Mouse (Mus musculus): ENCODE results near the gene 2810408A11Rik. TPM values are rescaled to one million over a fixed set of nuclear protein-coding genes. Genes with fewer than 3 reads are reported as not detected.
"Not testable (repeated sequence)": the region's sequence is repeated elsewhere in the genome, so short reads cannot be mapped to it uniquely, and the experiment has no call there.

2810408A11Rik gene
- polyA plus RNA-seq, 1 experiment from 2014 or later = 23.6 TPM

DNA sequence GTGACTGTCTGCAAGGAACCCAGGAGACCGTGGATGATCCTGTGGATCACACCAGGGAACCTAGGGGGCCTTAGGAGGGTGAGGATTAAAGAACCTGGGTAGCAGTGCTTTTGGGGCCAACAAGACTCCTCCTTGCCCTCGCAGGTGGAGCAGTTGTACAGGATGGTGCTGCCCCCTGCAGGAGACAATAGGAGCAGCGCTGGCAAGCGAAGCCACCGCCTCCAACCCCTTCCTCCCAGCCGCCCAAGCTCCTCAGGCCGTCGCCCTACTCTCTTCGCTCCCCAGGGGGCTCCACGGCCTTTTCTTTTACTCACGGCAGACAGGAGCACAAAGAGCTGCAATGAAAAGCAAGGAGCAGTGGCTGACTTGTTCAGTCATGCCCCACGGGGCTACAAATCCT, 23.9 kb downstream of the 2810408A11Rik start:
- Histone ChIP-seq H3K27ac (peak overlapping the region; percentile 70), H3K27me3 (no peaks in the 10 kb centered on the region), H3K4me2 (replicated peaks) (peak overlapping the region; percentile 35), H3K4me1 (peaks cover 34% of the 10 kb centered on the region), H3K9ac (no peak overlapping the region), H3K9me3 (no peaks in the 10 kb centered on the region), H3K4me3 (0 out of 2 replicates have a peak overlapping the region, but pooled peaks have one; percentile 10), H3K36me3 (no peaks in the 10 kb centered on the region)
- no peak for ATAC-seq (ENCODE audit: insufficient number of reproducible peaks, insufficient read depth, low FRiP score, low TSS enrichment)
- 3% methylated on average over 12 of the region's 12 CpGs for WGBS

DNA sequence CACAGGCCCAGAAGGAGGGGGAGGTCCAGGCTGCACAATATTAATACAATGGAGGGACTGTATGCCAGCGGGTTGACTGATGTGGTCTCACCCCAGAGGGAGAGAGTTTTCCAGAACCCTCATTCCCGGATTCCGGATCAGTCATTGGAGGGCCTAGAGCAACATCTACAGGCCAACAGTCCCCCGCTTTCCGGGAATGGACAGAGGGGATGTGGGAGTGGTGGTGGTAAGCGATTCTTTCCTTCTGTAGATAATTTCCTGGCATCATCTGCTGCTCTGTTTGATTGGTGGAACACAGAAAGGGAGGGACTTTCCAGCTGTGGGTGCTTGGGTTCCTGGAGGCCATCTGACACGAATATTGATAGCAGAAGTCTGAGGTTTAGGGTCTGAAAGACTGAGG, 24.6 kb downstream of the 2810408A11Rik start:
- H3K4me2 ChIP-seq (replicated peaks) = no peak overlapping the region; the same call in 1 of the 2 replicates
- no peak for ATAC-seq (ENCODE audit: insufficient number of reproducible peaks, insufficient read depth, low FRiP score, low TSS enrichment)
- no peak overlapping the region for H3K9ac ChIP-seq

DNA sequence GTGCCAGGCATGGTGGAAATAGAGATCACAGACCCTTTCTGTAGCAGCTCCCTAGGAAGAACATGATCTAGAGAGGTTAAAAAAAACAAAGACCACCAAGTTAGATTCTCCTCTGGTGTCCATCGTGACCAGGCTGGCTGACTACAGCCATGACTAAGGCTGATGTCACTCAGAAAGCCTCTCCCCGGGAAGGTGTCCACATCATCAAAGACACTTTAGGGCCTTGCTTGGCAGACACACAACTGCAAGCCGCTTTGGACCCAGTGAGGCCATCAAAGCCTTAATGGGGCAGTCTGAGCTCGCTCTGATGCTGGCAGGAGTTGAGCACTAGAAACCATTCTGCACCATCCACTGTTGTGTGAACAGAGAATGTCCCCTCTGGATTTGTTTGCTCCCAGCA, 28.3 kb downstream of the 2810408A11Rik start:
- no peaks in the 10 kb centered on the region for H3K27me3 ChIP-seq
- WGBS = 89% methylated on average over 4 of the region's 4 CpGs
- H3K36me3 ChIP-seq = no peaks in the 10 kb centered on the region
- no peak overlapping the region for H3K4me3 ChIP-seq
- no peak overlapping the region for H3K27ac ChIP-seq
- H3K4me2 ChIP-seq (replicated peaks) = no peak overlapping the region
- peaks cover 20% of the 10 kb centered on the region for H3K4me1 ChIP-seq
- ATAC-seq (ENCODE audit: insufficient number of reproducible peaks, insufficient read depth, low FRiP score, low TSS enrichment) = no peak
- no peaks in the 10 kb centered on the region for H3K9me3 ChIP-seq
- H3K9ac ChIP-seq = no peak overlapping the region

More for the DNA sequence above, 24.6 kb downstream of the 2810408A11Rik start:
- Histone ChIP-seq H3K27ac (peak overlapping the region; percentile 70), H3K9me3 (no peaks in the 10 kb centered on the region), H3K27me3 (no peaks in the 10 kb centered on the region), H3K4me3 (no peak overlapping the region), H3K36me3 (no peaks in the 10 kb centered on the region), H3K4me1 (peaks cover 34% of the 10 kb centered on the region)
- WGBS = 44% methylated on average over 7 of the region's 7 CpGs

DNA sequence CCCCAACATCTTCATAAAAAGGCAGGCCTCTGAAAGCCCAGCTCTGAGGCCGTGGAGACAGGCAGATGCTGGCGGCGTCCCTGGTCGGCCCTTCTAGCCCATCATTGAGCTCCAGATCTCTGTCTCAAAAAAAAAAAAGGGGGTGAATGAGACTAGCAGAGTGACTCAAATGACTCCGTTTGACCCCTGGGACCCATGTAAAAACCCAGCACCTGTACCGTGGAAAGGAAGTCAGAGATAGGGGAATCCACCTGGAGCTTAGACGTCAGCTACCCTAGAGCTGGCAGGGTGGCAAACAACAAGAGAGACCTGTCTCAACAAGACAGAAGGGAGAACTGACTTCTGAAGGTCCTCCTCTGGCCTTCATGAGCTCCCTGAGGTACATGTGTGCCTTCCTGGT, 29.0 kb downstream of the 2810408A11Rik start:
- 86% methylated on average over 7 of the region's 7 CpGs for WGBS
- Histone ChIP-seq H3K4me2 (replicated peaks) (no peak overlapping the region), H3K27me3 (no peaks in the 10 kb centered on the region), H3K4me3 (no peak overlapping the region), H3K4me1 (peaks cover 13% of the 10 kb centered on the region), H3K27ac (no peak overlapping the region), H3K9me3 (no peaks in the 10 kb centered on the region), H3K36me3 (no peaks in the 10 kb centered on the region), H3K9ac (no peak overlapping the region)
- no peak for ATAC-seq (ENCODE audit: insufficient number of reproducible peaks, insufficient read depth, low FRiP score, low TSS enrichment)

DNA sequence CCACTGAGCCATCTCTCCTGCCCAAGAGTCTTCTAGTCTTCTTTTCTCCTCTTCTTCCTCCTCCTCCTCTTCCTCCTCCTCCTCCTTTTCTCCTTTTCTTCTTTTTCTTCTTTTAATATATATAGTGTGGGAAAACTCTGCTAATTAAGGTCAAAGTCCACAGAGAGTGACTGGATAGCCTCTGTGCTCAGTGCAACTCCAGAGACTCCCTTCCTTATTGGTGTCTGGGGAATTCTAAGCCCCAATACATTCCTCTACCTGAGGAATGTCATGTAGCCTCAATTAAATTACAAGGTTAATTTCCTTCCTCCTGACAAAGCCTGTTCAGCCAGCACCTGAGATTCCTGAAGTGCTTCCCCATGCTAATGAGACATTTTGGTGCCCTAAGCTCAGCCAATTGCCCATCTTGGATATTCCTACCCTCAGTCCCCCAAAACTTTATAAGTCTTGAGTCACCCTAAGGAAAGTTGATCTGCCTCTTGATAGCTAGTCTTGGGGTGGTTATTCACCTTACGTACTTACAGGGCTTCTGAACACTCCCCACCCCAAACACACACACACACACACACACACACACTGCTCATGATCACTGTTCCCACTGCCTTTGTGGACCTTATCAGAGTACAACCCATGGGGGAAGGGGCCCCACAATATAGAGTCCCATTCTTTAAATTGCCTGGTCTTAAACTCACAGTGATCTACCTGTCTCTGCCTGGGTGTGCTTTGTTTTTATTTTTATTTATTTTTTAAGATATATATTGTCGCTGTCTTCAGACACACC, 30.3 kb downstream of the 2810408A11Rik start:
- Histone ChIP-seq H3K4me1 (no peaks in the 10 kb centered on the region; the same call in 1 of the 2 replicates), H3K9me3 (no peaks in the 10 kb centered on the region), H3K4me3 (no peak overlapping the region), H3K9ac (no peak overlapping the region), H3K27ac (no peak overlapping the region), H3K27me3 (no peaks in the 10 kb centered on the region), H3K36me3 (no peaks in the 10 kb centered on the region), H3K4me2 (replicated peaks) (no peak overlapping the region)
- WGBS = 90% methylated on average over 2 of the region's 2 CpGs
- ATAC-seq (ENCODE audit: insufficient number of reproducible peaks, insufficient read depth, low FRiP score, low TSS enrichment) = no peak

DNA sequence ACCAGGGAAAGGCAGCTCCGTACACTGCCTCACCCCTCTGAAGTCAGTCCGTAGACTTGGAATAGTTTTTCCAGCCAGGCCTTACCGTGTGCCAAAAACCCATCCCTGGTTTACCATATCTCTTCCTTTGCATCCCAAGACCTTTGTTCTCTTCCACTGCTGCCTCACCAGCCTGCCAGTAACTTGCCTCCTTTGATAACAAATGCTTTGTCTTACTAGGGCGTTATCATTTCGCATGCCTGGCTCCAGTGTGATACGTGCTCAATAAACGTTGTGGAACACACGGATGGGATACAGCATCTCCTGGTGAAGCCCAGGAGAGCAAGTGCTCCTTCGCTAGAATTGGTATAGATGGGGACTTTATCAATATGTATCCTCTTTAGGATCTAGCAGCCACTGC, 33.5 kb downstream of the 2810408A11Rik start:
- H3K4me2 ChIP-seq (replicated peaks) = no peak overlapping the region
- no peak overlapping the region for H3K27ac ChIP-seq
- no peak overlapping the region for H3K4me3 ChIP-seq
- H3K4me1 ChIP-seq = no peaks in the 10 kb centered on the region
- H3K9ac ChIP-seq = no peak overlapping the region
- H3K36me3 ChIP-seq = no peaks in the 10 kb centered on the region
- 76% methylated on average over 9 of the region's 9 CpGs for WGBS
- no peak for ATAC-seq (ENCODE audit: insufficient number of reproducible peaks, insufficient read depth, low FRiP score, low TSS enrichment)
- no peaks in the 10 kb centered on the region for H3K27me3 ChIP-seq
- no peaks in the 10 kb centered on the region for H3K9me3 ChIP-seq

DNA sequence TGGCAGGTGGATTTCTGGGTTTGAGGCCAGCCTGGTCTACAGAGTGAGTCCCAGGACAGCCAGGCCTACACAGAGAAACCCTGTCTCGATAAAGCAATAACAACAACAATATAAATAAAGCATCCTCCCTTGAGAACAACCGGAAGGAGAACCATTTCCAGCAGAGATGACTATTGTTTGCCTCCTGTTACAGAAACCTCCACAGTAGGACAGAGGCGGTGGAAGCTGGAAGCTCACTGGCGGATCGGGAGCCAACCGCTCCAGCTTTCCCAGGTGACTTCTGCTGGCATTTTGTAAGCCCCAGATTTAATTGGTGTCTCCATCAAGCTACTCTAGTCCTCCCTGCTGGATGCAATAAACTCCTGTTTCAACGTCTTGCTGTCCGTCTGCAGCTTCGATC, 35.2 kb downstream of the 2810408A11Rik start:
- Histone ChIP-seq H3K4me3 (no peak overlapping the region), H3K4me2 (replicated peaks) (no peak overlapping the region), H3K36me3 (no peaks in the 10 kb centered on the region), H3K9me3 (no peaks in the 10 kb centered on the region), H3K27ac (no peak overlapping the region), H3K4me1 (no peaks in the 10 kb centered on the region), H3K27me3 (no peaks in the 10 kb centered on the region), H3K9ac (no peak overlapping the region)
- ATAC-seq (ENCODE audit: insufficient number of reproducible peaks, insufficient read depth, low FRiP score, low TSS enrichment) = no peak
- 84% methylated on average over 9 of the region's 9 CpGs for WGBS

DNA sequence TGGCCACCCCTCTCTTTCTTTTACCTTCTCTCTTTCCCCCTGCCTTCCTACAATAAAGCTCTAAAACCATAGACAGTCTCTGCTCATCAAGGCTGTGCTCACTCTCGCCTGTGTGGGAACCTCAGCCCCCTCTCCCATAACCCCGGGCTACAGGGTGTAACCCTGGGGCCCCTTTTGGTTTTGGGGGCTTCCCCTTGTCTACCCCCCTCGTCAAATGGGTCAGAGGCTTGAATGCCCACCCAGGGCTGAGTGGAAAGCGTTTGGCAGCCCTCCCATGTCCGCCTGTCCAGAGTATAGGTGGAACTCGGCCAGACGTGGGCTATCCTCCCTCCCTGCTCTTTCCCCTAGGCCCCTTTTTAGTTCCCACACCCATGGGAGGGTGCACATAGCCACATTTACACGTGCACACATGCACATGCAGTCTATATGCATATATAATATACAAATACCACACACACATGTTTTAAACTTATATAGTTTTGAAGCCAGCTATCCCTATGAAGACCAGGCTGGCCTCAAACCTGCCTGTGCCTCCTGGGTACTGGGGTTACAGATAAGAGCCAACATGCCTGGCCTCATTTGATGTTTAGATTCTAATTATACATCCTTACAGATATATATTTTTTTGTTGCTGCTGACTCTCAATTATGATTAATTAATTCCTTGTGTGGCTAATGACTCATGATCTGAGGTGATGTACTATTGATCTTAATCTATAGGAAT, 36.5 kb downstream of the 2810408A11Rik start:
- no peaks in the 10 kb centered on the region for H3K9me3 ChIP-seq
- H3K4me1 ChIP-seq = no peaks in the 10 kb centered on the region
- no peak overlapping the region for H3K9ac ChIP-seq
- H3K4me3 ChIP-seq = no peak overlapping the region
- 58% methylated on average over 8 of the region's 8 CpGs for WGBS
- no peak for ATAC-seq (ENCODE audit: insufficient number of reproducible peaks, insufficient read depth, low FRiP score, low TSS enrichment)
- peaks cover under 1% of the 10 kb centered on the region for H3K27me3 ChIP-seq
- no peak overlapping the region for H3K27ac ChIP-seq
- no peak overlapping the region for H3K4me2 ChIP-seq (replicated peaks)
- no peaks in the 10 kb centered on the region for H3K36me3 ChIP-seq

DNA sequence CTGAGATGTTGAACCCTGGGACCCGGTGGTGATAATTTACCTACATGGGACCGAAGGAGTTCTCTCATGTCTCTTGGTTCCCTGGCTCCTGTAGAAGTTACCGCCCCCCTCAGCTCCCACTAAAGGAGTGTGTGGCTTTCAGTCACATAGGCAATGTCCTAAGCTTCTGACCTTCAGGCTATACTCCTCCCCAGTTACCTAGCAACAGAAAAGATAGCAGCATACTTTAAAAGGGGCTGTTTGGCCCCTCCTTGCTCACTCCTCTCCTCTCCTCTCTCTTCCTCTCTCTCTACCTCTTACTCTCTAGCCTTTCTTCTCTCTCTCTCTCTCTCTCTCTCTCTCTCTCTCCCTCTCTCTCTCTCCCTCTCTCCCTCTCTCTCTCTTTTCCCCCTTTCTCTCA, 37.1 kb downstream of the 2810408A11Rik start:
- not testable (repeated sequence) for ATAC-seq (ENCODE audit: insufficient number of reproducible peaks, insufficient read depth, low FRiP score, low TSS enrichment); H3K36me3 ChIP-seq; H3K27me3 ChIP-seq; H3K9me3 ChIP-seq; H3K4me2 ChIP-seq (replicated peaks); H3K4me1 ChIP-seq; H3K4me3 ChIP-seq; H3K27ac ChIP-seq; H3K9ac ChIP-seq
- 82% methylated on average over 3 of the region's 3 CpGs for WGBS

DNA sequence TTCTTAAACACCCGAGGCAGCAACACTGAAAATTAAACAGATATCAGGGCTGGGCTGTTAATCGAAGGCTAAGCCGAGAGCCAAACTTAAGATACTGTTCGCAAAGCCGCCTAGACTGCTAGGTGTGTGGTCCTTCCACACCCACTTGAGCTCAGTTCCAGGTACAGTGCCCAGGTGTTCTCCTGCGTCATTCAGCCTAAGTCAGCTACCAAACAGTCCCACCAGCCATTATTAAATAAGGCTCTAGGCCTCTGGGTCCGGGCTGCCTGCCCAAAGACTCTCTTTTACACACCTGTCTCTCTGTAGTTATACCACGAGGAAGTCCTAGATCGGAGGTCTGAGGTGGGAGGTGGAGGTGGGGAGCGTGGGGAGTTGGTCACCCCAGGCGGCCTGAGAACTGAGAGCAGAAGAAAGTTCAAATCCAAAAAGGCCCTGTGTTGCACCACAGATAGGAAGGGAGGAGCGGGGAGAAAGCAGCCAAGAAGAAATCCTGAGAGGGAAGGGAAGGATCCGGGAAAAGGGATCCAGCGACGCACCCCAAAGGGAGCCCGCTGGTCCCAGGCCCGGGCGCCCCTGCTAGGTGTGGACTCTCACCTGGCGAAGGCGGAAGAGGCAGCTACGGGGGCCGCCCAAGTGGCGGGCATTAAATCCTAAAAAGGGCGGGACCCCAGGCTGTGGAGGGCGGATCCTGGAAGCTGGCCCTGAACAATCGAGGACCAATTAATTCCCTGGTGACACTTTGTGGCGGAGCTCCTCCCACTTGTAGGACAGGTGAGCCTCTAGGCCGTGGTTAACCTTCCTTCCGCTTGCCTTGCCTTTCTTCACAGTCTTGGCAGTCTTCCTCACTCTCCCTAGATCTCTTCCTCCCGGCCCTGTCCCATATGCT, 42.4 kb downstream of the 2810408A11Rik start, which contains the start of gene Tnk1:
TSS of gene Tnk1 (minus strand) at position 618 of the 886 bp plus-strand sequence.
- 18% methylated on average over 30 of the region's 30 CpGs for WGBS
- Histone ChIP-seq H3K4me1 (peaks cover 5% of the 10 kb centered on the region), H3K27me3 (peaks cover 20% of the 10 kb centered on the region), H3K27ac (no peak within 1 kb of the TSS), H3K9me3 (no peaks in the 10 kb centered on the region), H3K9ac (no peak within 1 kb of the TSS), H3K36me3 (no peaks in the 10 kb centered on the region), H3K4me2 (replicated peaks) (peak within 1 kb of the TSS; percentile 21), H3K4me3 (0 out of 2 replicates have a peak within 1 kb of the TSS, but pooled peaks have one; percentile 8)
- ATAC-seq (ENCODE audit: insufficient number of reproducible peaks, insufficient read depth, low FRiP score, low TSS enrichment) = no peak

DNA sequence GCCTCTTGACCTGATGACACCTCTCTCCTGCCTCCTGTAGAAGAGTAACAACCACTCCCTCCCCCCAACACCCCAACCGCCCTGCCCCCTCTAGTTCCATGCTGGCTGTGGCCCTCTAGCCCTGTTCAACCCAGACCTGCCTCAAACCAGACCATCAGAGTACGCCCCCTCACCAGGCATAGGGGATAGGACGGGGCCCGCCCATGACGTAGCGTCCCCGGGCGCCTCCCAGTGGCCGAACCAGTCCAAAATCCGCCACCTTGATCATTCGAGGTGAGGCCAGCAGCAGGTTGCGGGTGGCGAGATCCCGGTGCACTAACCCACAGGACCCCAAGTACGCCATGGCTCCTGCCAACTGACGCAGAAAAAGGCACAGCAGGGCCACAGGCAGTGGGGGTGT, 45.4 kb downstream of the 2810408A11Rik start:
- H3K9ac ChIP-seq = no peak overlapping the region
- no peak for ATAC-seq (ENCODE audit: insufficient number of reproducible peaks, insufficient read depth, low FRiP score, low TSS enrichment)
- peaks cover 5% of the 10 kb centered on the region for H3K4me1 ChIP-seq
- H3K4me3 ChIP-seq = no peak overlapping the region
- H3K4me2 ChIP-seq (replicated peaks) = peak overlapping the region; percentile 22
- H3K36me3 ChIP-seq = peaks cover 21% of the 10 kb centered on the region
- 15% methylated on average over 16 of the region's 16 CpGs for WGBS
- H3K9me3 ChIP-seq = no peaks in the 10 kb centered on the region
- no peak overlapping the region for H3K27ac ChIP-seq
- H3K27me3 ChIP-seq = peaks cover 20% of the 10 kb centered on the region
